Comparison of ENCODE assay signal across 17 mouse cellular contexts in the genomic region with DNA sequence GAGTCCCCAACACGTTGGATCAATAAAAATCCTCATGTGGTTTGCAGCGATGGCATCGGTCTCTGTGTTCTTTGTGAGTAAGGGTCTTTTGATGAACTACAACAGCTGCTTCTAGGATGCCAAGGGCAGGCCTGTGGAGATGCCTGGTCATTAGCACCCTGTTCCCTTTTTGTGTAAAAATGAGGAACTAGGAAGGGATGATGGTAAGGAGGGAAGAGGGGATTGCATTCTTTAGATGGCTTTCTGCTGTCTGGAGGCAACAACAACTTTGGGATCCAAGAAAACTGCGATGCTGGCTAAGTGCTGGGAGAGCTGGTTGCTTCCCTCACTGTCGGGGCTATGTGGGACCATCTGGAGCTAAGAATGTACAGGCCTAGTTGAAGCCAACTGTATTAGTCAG. TPM values are rescaled to one million over a fixed set of nuclear protein-coding genes. Genes with fewer than 3 reads are reported as not detected.
A peak's percentile ranks its signal among the peaks of the same experiment; 100 is the strongest.
DNase-seq lines count a peak whose midpoint lies in the region; ATAC-seq and TF ChIP-seq lines count a peak whose summit lies in the region.
"Had no signal": no experiment of that assay in that cellular context is flagged by ENCODE, and none has a peak within 500 bp of the region (broad histone marks: within the 10 kb centered on the region; RNA-seq: fewer than 3 reads in every experiment).

No protein-coding gene starts in this region.

- TF ChIP-seq CTCF in bone marrow macrophage, adult 2 months (IDR thresholded peaks at IDR 0.05; ENCODE audit: low read depth, low read length), result no peak

- ATAC-seq in liver, embryonic 11.5 days (replicated peaks; ENCODE audit: low FRiP score), result no peak
- no peak for ATAC-seq in limb, embryonic 11.5 days (ENCODE audit: insufficient number of reproducible peaks, low FRiP score, low TSS enrichment, low read depth)
- peak; percentile 39; the same call in 1 of the 2 replicates for ATAC-seq in megakaryocyte, adult 5-6 weeks (ENCODE audit: poor library complexity, severe bottlenecking)
- ATAC-seq: intestine, embryonic 16.5 days had no signal

- H3K27me3 ChIP-seq in liver, embryonic 11.5 days (replicated peaks; ENCODE audit: control insufficient read depth, insufficient read depth, low read length), result no peaks in the 10 kb centered on the region
- H3K27me3 ChIP-seq in limb, embryonic 11.5 days (ENCODE audit: control insufficient read depth, insufficient read depth, low read length), result no peaks in the 10 kb centered on the region
- H3K27me3 ChIP-seq: heart, embryonic 12.5 days had no signal

- H3K4me1 ChIP-seq in liver, embryonic 11.5 days (replicated peaks; ENCODE audit: control insufficient read depth, insufficient read depth, low read length), result peaks cover 13% of the 10 kb centered on the region
- peaks cover 21% of the 10 kb centered on the region for H3K4me1 ChIP-seq in bone marrow macrophage, adult 2 months (ENCODE audit: control insufficient read depth, insufficient read depth, low read length)
- H3K4me1 ChIP-seq in limb, embryonic 11.5 days (ENCODE audit: control insufficient read depth, insufficient read depth, low read length), result peaks cover 8% of the 10 kb centered on the region

- DNase-seq in liver, embryonic 11.5 days (ENCODE audit: low spot score), result no peak
- no peak for DNase-seq in liver
- no peak for DNase-seq in limb, embryonic 11.5 days (ENCODE audit: low spot score)
- no peak for DNase-seq in kidney, postnatal 10 days
- no peak for DNase-seq in gastrocnemius, postnatal 25 days
- no peak for DNase-seq in layer of hippocampus, postnatal 25 days (ENCODE audit: extremely low spot score in 1 of 2, low spot score in 1 of 2)
- DNase-seq: cerebellum, adult 11 months; cerebellum, postnatal 25 days; gastrocnemius, postnatal 36 days; thymus, postnatal 25 days had no signal

- WGBS in liver, embryonic 11.5 days, result 68% methylated on average over 5 of the region's 5 CpGs
- WGBS in limb, embryonic 11.5 days, result 55% methylated on average over 5 of the region's 5 CpGs

- no peak overlapping the region for H3K9ac ChIP-seq in liver, embryonic 11.5 days (ENCODE audit: low read depth, low read length)
- H3K9ac ChIP-seq in limb, embryonic 11.5 days (ENCODE audit: low read length), result no peak overlapping the region
- H3K9ac ChIP-seq: heart, embryonic 12.5 days had no signal

- H3K27ac ChIP-seq in liver, embryonic 11.5 days (ENCODE audit: low read depth, low read length), result peak overlapping the region; percentile 57
- peak overlapping the region; percentile 63 for H3K27ac ChIP-seq in bone marrow macrophage, adult 2 months (ENCODE audit: insufficient read depth, low read depth, low read length)
- H3K27ac ChIP-seq in limb, embryonic 11.5 days (replicated peaks; ENCODE audit: low read depth, low read length), result 0 out of 2 replicates have a peak overlapping the region, but pooled peaks have one; percentile 16
- H3K27ac ChIP-seq: kidney, postnatal 0 days; stomach, postnatal 0 days had no signal

- no peaks in the 10 kb centered on the region for H3K9me3 ChIP-seq in liver, embryonic 11.5 days (ENCODE audit: control insufficient read depth, low read length)
- no peaks in the 10 kb centered on the region for H3K9me3 ChIP-seq in limb, embryonic 11.5 days (ENCODE audit: control insufficient read depth, low read length)
- H3K9me3 ChIP-seq: heart, embryonic 12.5 days had no signal

- H3K4me2 ChIP-seq in liver, embryonic 11.5 days, result 0 out of 2 replicates have a peak overlapping the region, but pooled peaks have one; percentile 10
- no peak overlapping the region for H3K4me2 ChIP-seq in limb, embryonic 11.5 days (ENCODE audit: low read depth, severe bottlenecking)
- H3K4me2 ChIP-seq: heart, embryonic 12.5 days; midbrain, embryonic 11.5 days had no signal

- TF ChIP-seq POLR2A in bone marrow macrophage, adult 2 months (IDR thresholded peaks at IDR 0.05; ENCODE audit: borderline replicate concordance, low read depth, low read length), result no peak

- no peaks in the 10 kb centered on the region for H3K36me3 ChIP-seq in liver, embryonic 11.5 days (ENCODE audit: control insufficient read depth, insufficient read depth, low read length)
- H3K36me3 ChIP-seq in limb, embryonic 11.5 days (ENCODE audit: control insufficient read depth, insufficient read depth, low read length), result no peaks in the 10 kb centered on the region
- H3K36me3 ChIP-seq: heart, embryonic 12.5 days had no signal

- no peak overlapping the region for H3K4me3 ChIP-seq in liver, embryonic 11.5 days (ENCODE audit: low read depth, low read length)
- no peak overlapping the region for H3K4me3 ChIP-seq in bone marrow macrophage, adult 2 months (ENCODE audit: insufficient read depth, low read length)
- no peak overlapping the region for H3K4me3 ChIP-seq in limb, embryonic 11.5 days (ENCODE audit: low read depth, low read length)
- H3K4me3 ChIP-seq: heart, embryonic 12.5 days had no signal

RNA-seq across cellular contexts. Expression of gene Hist1h3g, which starts 3.0 kb away (rescaled TPM):
- 5.2 TPM in 2 replicates for polyA plus RNA-seq in liver, embryonic 11.5 days (2014; fragmentation: Nextera tagmentation; extraction: Ambion mirVana)
- not detected in 2 replicates for polyA plus RNA-seq in bone marrow macrophage, adult 2 months (2012; ENCODE audit: insufficient read depth, insufficient read length, missing spikeins)
- 7.0 and 9.4 TPM in 2 replicates for polyA plus RNA-seq in limb, embryonic 11.5 days (2014; fragmentation: Nextera tagmentation; extraction: Ambion mirVana)
- 225 and 241 TPM in 2 replicates for total RNA-seq in megakaryocyte, adult 5-6 weeks (2015)
- 441 and 668 TPM in 2 replicates for total RNA-seq in megakaryocyte, adult 5-6 weeks (2017)
- 1 to 10 TPM; 2.0 to 3.9 TPM for total RNA-seq in gastrocnemius, postnatal 25 days (2021)
- total RNA-seq in layer of hippocampus, postnatal 25 days (2021), result 1 to 10 TPM; 3.6 to 5.7 TPM

RNA-seq across cellular contexts. Expression of gene Hist1h2af, which starts 4.5 kb away (rescaled TPM):
- 1.1 and 5.1 TPM in 2 replicates for polyA plus RNA-seq in liver, embryonic 11.5 days (2014; fragmentation: Nextera tagmentation; extraction: Ambion mirVana)
- 42.5 and 76.9 TPM in 2 replicates for polyA plus RNA-seq in bone marrow macrophage, adult 2 months (2012; ENCODE audit: insufficient read depth, insufficient read length, missing spikeins)
- polyA plus RNA-seq in limb, embryonic 11.5 days (2014; fragmentation: Nextera tagmentation; extraction: Ambion mirVana), result 5.1 and 7.9 TPM in 2 replicates
- 61.9 and 91.1 TPM in 2 replicates for total RNA-seq in megakaryocyte, adult 5-6 weeks (2015)
- 1,786 and 1,821 TPM in 2 replicates for total RNA-seq in megakaryocyte, adult 5-6 weeks (2017)
- total RNA-seq in gastrocnemius, postnatal 25 days (2021), result 10 to 100 TPM in 1 of 2 experiments, 1 to 10 TPM in 1; 9.5 to 14.9 TPM
- 10 to 100 TPM in 1 of 2 experiments, 1 to 10 TPM in 1; 7.8 to 12.2 TPM for total RNA-seq in layer of hippocampus, postnatal 25 days (2021)

RNA-seq across cellular contexts. Expression of gene Hist1h2bh, which starts 4.9 kb away (rescaled TPM):
- 1.6 and 1.7 TPM in 2 replicates for polyA plus RNA-seq in liver, embryonic 11.5 days (2014; fragmentation: Nextera tagmentation; extraction: Ambion mirVana)
- polyA plus RNA-seq in bone marrow macrophage, adult 2 months (2012; ENCODE audit: insufficient read depth, insufficient read length, missing spikeins), result 0.71 and 0.97 TPM in 2 replicates
- 0.79 and 1.0 TPM in 2 replicates for polyA plus RNA-seq in limb, embryonic 11.5 days (2014; fragmentation: Nextera tagmentation; extraction: Ambion mirVana)
- 32.3 and 36.5 TPM in 2 replicates for total RNA-seq in megakaryocyte, adult 5-6 weeks (2015)
- 143 and 176 TPM in 2 replicates for total RNA-seq in megakaryocyte, adult 5-6 weeks (2017)
- 1 to 10 TPM in 1 of 2 experiments, under 1 TPM in 1; 0.90 to 1.7 TPM for total RNA-seq in gastrocnemius, postnatal 25 days (2021)
- total RNA-seq in layer of hippocampus, postnatal 25 days (2021), result 1 to 10 TPM in 1 of 2 experiments, under 1 TPM in 1; 0.94 to 1.1 TPM

RNA-seq across cellular contexts. Expression of gene Hist1h3f, which starts 5.6 kb away (rescaled TPM):
- polyA plus RNA-seq in liver, embryonic 11.5 days (2014; fragmentation: Nextera tagmentation; extraction: Ambion mirVana), result 0.42 and 0.62 TPM in 2 replicates
- polyA plus RNA-seq in bone marrow macrophage, adult 2 months (2012; ENCODE audit: insufficient read depth, insufficient read length, missing spikeins), result 0.80 TPM in 1 of 2 replicates, not detected in the other
- polyA plus RNA-seq in limb, embryonic 11.5 days (2014; fragmentation: Nextera tagmentation; extraction: Ambion mirVana), result 1.4 and 2.0 TPM in 2 replicates
- total RNA-seq in megakaryocyte, adult 5-6 weeks (2015), result 43.8 and 48.7 TPM in 2 replicates
- 145 and 146 TPM in 2 replicates for total RNA-seq in megakaryocyte, adult 5-6 weeks (2017)
- 1 to 10 TPM; 5.0 to 6.6 TPM for total RNA-seq in gastrocnemius, postnatal 25 days (2021)
- total RNA-seq in layer of hippocampus, postnatal 25 days (2021), result 10 to 100 TPM; 15.7 to 16.5 TPM

RNA-seq across cellular contexts. Expression of gene Hist1h4h, which starts 7.4 kb away (rescaled TPM):
- polyA plus RNA-seq in liver, embryonic 11.5 days (2014; fragmentation: Nextera tagmentation; extraction: Ambion mirVana), result 3.3 and 4.3 TPM in 2 replicates
- polyA plus RNA-seq in bone marrow macrophage, adult 2 months (2012; ENCODE audit: insufficient read depth, insufficient read length, missing spikeins), result 2.5 and 3.1 TPM in 2 replicates
- polyA plus RNA-seq in limb, embryonic 11.5 days (2014; fragmentation: Nextera tagmentation; extraction: Ambion mirVana), result 4.0 and 5.6 TPM in 2 replicates
- total RNA-seq in megakaryocyte, adult 5-6 weeks (2015), result 61.7 and 63.9 TPM in 2 replicates
- total RNA-seq in megakaryocyte, adult 5-6 weeks (2017), result 1,033 and 1,202 TPM in 2 replicates
- 100 to 1,000 TPM; 156 to 160 TPM for total RNA-seq in gastrocnemius, postnatal 25 days (2021)
- total RNA-seq in layer of hippocampus, postnatal 25 days (2021), result 100 to 1,000 TPM; 289 to 367 TPM

Comparison
In these comparisons a context has a peak if more than half of its experiments do, and no peak if none do; other contexts are left out.
1. RNA of gene Hist1h3g, which starts 3.0 kb away (total RNA-seq): 225 to 668 TPM in megakaryocyte, adult 5-6 weeks; 3.6 to 5.7 TPM in layer of hippocampus, postnatal 25 days and 2.0 to 3.9 TPM in gastrocnemius, postnatal 25 days; every median in the first group is over 10 times any median in the second.
2. RNA of gene Hist1h2bh, which starts 4.9 kb away (total RNA-seq): 32.3 to 176 TPM in megakaryocyte, adult 5-6 weeks; 0.90 to 1.7 TPM in gastrocnemius, postnatal 25 days and 0.94 to 1.1 TPM in layer of hippocampus, postnatal 25 days; every median in the first group is over 10 times any median in the second.
3. Peak in every context shown above with its lines, with median percentiles within 50 percentile points of each other: H3K27ac ChIP-seq.